Mouse (Mus musculus): ENCODE results near the gene Commd6.

Gene Commd6

DNA sequence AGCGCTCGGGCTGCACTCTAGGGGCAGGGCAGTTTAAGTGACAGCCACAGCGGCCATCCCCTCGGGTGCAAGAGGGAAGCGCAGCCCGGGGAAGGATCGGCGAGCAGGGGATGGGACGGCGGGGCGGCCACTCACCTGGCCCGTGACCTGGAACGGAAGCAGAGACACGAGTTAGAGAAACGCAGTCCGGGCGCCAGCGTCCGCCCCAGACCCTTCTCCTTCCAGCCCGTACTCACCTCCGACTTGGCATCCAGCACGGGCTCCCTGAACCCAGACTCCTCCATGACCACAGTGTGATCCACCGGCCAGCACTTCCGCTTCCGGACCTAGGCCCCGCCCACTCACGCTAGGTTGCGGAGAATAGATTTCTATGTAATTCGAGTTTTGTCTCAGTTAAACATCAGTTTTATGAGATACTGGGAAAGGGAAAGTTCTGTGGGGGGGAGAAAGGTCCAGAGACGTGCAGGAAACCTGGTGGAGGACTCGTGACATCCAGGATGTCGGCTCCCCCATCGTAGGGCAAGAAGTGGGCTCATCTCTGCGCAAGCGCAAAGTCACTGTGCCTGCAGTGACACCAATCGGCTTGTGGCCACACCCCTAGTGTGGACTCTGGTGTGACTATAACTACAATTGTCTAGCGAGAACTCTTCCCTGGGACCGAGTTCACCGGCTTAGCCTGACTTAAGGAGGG lies at the start of gene Commd6:
Commd6 (minus strand) TSS at position 534 of the 691 bp plus-strand sequence.
- DNase-seq (ENCODE audit: low read depth): peak; percentile 73

DNA sequence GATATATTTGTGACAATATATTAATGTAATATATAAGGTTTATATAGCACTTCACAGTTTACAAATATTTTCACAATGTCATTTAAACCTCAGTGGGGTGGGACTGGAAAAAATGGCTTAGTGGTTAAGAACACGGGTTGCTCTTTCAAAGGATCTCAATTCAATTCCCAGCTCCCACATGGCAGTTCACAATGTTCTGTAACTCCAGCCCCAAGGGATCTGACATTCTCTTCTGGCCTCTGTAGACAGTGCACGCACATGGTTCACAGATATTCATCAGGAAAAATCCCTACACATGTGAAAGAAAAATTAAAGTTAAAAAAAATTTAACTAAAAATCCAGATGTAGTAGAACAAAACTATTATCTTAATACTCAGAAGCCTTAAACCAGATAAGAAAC lies 47.9 kb upstream of the Commd6 start:
- DNase-seq (ENCODE audit: low read depth): no peak

DNA sequence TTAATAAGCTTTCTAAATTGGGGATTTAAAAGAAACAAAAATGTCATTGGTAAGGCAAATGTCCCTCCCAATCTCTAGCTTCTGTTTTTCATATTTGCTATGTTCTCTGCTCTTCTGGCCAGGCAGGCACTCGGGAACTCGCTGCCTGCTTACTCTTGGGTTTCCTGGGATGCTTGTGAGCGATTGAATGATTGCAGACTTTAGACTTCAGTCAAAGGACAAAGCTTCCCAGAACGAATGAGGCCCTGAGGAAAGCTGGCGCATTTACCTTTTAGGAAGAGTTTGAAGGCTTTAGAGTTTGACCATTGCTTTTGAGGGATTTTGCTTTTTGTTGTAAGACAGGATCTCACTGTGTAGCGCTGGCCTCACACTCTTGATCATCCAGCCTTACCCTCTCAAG lies 47.2 kb upstream of the Commd6 start:
- no peak for DNase-seq (ENCODE audit: low read depth)

DNA sequence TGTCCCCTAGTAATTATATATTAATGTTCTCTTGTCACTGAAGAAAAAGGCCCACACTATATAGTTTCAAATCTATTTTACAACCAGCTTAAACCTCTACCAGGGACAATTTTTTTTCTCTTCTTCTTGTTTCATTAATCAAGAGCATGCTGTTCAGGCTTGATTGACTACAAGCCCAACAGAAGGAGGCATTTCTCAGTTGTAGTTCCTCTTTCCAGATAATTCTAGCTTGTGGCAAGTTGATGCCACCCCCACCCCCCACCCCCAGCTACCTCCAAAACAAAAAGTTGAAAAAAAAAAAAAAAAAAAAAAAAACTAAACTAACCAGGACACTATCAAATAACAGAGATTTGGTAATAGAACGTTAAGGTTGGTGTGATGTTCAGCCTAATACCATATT lies 31.7 kb upstream of the Commd6 start:
- DNase-seq (ENCODE audit: low read depth): no peak

DNA sequence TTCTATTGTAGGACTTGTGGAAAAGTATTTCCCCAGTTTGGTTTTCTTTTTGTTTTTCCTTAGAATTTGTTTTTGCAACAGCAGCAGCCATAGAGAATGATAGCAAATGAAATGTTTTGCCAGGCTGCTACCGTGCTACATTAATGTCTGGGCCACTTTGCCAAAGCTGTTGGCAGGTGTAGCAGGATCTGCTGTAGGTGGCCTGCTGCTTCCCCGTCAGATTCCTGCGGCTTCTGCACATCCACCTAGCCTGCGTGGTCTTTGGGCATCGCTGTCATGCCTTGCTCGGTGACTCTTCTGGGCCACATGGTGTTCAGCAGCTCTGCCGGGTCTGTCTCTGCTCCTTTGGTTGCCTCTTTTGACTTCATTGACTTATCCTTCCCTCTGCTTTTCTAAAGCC lies 28.1 kb upstream of the Commd6 start:
- DNase-seq (ENCODE audit: low read depth): no peak

DNA sequence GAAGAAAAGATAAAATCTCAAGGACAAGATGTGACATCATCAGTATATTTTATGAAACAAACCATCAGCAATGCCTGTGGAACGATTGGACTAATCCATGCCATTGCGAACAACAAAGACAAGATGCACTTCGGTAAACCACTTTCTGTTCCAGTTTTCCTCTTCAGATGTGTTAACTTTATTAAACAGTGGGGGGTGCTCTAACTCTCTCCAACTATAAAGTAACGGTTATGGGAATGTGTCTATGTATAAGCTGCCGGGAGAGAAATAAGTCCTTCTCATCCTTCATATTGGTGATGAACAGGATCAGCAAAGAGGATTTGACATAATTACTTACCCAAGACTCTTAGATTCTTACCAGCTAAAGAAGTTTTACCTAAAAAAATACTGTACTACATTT lies 26.1 kb upstream of the Commd6 start:
- no peak for DNase-seq (ENCODE audit: low read depth)

DNA sequence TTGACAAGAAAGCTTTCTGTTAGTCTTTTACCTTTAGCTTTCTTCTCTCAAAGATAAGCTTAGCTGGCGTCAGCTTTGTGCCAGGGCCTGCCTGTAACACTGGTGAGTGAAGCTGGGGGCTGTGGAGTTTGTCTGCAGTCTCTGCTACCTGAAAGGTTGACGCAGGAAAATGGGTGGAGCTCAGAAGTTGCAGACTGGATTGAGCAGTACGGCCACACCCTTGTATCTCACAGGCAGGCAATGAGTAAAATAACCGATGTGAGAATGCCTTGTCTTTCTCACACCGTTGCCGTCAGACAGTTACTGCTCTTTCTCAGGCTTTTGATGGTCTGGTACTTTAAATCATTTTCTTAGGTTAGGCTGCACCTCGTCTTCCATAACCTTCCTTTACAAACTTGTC lies 25.6 kb upstream of the Commd6 start:
- no peak for DNase-seq (ENCODE audit: low read depth)

DNA sequence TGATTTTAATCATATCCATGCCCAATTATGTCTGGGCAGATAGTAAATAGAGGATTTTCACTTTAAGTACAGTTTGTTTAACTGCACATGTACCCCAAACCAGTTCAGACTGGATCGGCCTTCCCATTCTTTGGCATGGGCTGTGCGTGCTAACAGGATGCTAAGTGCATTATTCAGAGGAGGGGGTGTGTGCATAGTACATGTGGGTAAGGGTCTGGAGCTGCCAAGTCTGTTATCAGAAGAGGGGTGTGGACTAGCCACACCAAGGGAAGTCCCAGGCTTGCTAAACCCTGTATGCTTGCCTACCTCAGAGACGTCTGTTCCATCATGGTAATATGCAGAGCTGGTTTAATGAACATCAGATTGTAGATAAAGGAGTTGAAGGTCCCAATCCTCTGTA lies 23.8 kb upstream of the Commd6 start:
- DNase-seq (ENCODE audit: low read depth): no peak

DNA sequence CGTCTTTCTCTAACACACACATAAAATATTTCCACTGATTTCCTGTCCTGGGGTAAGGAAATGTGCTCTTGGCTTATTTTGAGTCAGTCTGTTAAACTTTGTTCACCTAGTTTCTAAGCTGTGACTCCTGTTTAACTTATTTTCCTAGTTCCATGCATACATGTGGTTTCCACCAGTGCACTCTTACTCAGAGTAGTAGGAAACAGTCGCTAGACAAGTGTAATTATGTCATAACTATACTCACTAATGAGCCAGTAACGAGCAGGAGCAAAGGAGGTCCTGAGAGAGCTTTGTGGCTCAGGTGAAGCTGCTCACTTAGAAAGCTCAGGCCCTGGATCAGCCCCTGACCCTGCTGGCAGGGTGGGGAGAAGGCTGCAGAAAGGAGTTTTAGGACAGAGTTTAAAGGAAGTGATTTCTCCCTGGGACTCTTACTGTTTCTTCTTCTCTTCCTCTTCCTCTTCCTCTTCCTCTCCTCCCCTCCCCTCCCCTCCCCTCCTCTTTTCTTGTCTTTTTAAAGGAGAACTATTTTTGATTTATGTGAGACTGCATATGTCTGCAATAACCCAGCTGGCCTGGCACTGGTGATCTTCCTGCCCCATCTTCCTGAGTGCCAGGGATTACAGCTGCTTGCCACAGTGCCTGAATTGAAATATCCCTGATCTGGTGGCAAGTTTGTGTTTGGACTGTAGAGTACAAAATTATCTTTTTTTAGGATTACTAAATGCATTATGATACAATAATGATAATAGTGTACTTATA lies 21.3 kb upstream of the Commd6 start:
- DNase-seq (ENCODE audit: low read depth): no peak

DNA sequence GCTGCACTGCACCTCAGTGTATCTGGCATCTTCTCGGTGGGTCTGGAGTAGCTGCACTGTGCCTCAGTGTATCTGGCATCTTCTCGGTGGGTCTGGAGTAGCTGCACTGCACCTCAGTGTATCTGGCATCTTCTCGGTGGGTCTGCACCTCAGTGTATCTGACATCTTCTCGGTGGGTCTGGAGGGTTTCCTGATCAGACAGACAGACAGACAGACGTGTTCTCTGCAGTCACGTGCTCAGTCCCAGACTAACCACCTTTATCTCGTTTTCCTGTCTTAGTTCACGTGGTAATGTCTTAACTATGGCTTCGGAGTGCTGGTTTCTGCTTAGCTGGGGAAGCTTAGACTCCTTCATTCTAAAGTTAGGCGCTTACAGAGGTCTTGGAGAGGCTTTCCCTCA lies 15.8 kb upstream of the Commd6 start:
- no peak for DNase-seq (ENCODE audit: low read depth)

DNA sequence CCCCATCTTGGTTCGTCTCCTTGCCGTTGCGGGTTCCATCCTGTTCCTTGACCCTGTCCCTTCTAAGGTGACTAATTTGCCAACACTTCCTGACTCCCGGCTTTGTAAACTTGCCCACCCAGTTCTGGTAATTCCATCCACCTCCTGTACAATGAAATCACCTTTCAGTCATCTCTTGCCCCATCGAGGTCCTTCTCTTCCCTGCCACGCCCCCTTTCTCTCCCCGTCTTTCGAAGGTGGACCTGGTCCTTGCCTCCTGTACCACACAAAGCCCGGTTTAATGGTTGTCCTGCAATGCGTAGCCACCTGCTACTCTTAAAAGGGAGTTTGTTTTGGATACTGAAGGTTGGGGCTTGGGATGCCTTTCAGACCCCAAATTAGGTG lies 14.0 kb upstream of the Commd6 start:
- no peak for DNase-seq (ENCODE audit: low read depth)

DNA sequence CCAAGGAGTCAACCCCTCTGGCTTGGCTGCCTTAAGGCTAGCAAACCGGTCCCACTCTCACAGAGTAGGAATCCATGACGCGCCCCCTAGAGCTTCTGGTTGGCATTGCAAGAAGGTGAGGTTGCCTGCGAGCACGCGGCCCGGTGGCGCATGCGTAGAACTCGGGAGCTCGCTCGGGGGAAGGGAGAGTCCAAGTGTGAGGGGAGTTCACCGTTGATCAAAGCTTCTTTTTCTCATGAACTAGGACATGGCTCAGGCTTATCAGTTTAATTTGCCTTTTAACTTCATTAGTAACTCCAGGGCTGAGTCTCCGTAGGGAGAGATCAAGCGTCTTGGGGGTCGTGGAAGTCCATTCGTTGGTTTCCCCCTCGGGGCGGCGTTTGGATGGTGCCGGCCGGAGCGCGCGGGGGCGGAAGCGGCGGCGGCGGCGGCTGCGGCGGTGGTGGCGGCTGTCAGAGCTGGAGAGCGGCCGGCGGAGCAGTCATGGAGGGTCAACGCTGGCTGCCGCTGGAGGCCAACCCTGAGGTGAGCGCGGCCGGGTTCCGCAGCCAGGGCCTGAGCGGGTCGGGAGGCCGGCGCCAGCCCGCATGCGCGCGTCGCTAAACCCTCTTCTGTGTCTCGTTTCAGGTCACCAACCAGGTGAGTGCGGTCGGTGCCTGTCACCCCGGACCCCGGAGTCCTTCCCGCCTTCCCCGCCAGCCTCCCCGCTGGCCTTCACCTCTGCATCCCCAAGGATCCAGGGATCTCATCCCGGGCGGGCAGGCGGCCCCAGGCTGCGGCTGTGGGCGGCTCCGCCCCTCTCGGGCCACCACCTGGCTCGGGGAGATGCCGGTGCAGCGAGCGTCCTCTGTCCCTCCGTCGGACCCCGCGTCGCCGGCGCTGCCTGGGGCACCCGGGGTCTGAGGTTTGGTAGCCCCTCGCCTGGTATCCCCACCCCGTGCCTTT lies 13.4 kb upstream of the Commd6 start, which contains the start of gene Uchl3:
Uchl3 (plus strand) TSS at position 387 of the 945 bp plus-strand sequence.
- peak; percentile 73 for DNase-seq (ENCODE audit: low read depth)

DNA sequence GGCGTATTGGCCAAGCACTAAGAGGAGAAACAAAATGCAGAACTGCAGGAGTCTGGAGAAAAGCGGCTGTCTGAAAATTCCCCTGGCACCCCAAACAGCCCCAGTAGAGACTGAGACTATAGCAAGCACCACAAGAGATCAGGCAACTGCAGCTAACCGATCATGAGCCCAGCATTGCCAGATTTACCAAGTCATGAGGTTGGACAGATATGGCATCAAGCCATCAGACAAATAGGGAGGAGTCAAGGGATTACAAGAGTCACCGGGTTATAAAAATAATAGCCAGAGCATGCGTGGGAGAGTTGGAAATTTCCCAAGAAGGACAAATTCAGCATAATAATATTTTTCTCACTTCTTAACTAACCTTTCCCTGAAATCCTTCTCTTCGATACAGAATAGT lies 12.1 kb upstream of the Commd6 start:
- no peak for DNase-seq (ENCODE audit: low read depth)

DNA sequence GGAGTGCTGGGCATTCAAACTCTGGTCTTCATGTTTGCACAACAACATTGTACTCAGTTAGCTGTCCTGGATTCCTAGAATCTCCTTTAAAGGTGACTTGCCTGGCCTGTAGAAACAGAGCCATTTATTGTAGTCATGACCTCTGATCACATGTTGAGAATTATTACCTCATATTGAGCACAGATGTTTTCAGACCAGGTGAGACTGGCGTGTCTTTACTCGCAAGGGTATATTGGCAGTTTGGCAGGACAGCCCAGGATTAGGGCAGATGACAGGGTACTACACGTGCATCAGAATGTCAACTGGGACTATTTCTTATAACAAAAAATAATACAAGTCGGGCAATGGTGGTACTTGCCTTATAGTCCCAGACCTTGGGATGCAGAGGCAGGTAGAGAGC lies 10.1 kb upstream of the Commd6 start:
- DNase-seq (ENCODE audit: low read depth): no peak

DNA sequence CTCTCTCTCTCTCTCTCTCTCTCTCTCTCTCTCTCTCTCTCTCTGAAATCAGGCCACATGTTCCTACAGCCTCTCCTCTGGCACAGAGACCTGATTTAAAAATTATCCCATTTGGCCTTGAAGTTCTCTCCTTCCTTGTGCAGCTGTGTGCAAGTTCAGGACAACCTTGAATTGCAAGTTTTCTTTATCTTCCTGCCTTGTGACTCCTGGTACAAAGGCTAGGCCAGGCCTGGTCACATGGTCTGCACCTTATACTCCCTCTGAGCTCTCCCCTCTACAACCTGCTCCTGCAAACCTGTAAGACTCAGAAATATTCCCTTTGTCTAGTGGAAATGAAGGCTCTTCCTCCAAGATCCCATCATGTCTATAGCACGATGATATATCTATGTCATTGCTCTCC lies 4.5 kb upstream of the Commd6 start:
- DNase-seq (ENCODE audit: low read depth): no peak

DNA sequence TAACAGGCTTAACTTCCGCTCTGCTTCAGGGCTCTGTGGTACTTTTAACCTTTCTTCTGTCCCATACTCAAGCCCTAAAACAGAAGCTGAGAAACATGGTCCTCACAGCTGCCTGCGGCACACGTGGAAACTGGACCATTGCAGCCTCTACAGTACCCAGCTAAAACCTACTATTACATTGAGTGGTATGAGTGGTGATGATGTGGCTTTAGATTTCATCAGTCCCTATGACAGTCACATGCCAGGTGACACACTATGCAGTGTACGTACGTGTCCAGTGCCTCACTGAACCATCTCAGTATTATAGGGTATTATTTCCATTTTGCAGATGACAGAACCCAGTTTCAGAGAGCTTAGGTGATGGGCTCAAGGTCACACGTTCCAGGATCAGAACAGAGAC lies 3.1 kb downstream of the Commd6 start:
- no peak for DNase-seq (ENCODE audit: low read depth)

DNA sequence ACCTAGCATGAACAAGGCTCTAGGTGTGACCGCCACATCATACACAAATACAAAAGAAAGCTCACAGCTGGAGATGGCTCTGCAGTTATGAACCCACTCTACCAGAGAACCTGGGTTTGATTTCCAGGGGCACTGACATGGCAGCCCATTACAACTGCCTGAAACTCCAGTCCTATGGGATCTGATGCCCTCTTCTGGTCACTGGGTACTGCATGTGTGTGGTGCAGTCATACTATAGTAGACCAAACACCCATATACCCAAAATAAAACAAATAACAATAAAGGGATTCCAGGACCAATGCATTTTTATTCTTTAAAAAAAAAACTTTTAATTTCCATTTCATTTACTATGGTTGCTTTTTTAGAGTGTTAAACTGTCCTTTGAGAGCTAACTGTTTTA lies 4.7 kb downstream of the Commd6 start:
- DNase-seq (ENCODE audit: low read depth): no peak

DNA sequence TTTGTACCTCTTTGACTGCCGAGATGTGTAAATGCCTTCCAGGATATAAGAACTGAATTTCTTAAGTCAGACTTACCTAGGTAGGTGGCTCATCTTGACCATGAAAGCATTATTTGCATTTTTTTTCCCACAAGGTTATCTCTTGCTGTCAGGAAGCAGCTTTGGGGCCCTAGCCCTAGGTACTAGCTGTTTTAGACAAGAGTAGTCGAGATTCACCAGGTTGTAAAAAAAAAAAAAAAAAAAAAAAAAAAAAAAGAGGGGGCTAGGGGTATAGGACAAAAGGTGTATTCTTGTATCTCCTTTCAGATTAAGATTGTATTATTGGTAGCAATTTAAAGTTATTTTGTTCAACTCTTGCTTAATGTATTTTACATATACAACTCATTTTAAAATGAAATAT lies 9.9 kb downstream of the Commd6 start:
- no peak for DNase-seq (ENCODE audit: low read depth)

DNA sequence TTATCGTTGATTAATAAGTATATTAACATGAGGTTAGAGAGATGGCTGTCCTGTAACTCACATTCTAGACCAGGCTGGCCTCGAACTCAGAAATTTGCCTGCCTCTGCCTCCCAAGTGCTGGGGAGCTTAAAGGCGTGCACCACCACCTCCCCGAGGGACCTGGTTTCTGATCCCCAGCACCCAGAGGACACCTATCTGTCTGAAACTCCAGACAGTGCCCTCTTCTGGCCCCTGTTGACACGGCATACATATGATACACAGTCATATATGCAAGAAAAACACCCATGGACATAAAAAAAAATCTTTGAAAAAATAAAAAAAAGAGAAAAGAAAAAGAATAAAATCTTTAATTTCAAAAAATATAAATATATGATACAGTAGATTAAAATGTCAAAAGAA lies 22.8 kb downstream of the Commd6 start:
- no peak for DNase-seq (ENCODE audit: low read depth)

DNA sequence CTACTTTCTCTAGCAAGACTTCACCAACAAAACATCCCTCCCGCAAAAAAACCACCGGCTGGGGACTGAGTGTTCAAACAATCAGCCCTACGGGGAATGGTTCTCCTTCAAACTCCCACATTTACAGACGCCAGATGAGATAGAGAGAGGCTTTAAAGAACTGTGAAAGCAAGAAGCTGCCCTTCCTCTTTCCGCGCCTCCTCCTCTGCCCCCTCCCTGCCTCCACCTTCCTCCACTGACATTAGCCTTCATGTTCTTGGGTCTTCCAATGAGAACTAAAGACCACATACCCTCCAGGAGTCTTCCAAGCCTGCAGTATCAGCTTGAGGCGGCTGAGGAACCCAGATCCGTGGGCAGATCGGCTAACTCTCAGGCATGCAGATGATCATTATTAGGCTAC lies 24.3 kb downstream of the Commd6 start:
- no peak for DNase-seq (ENCODE audit: low read depth)

DNA sequence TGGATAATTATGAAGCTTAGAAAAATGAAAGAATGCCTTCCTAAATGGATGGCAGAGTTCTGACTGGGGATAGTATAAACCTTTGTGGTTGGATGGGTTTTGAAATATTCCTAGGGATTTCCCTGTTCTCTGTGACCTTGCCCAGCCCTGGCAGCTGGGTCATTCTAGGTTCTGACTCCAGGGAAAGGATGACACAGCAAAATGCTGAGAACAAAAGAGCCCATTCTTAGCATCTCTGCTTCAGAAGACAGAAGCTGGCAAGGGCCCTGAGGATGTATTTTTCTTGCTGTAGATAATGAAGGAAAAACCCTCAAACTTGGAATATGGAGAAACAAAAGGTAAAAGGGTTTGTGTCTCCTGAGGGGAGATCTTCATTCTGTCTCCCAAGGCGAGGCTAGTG lies 27.3 kb downstream of the Commd6 start:
- DNase-seq (ENCODE audit: low read depth): peak; percentile 34

DNA sequence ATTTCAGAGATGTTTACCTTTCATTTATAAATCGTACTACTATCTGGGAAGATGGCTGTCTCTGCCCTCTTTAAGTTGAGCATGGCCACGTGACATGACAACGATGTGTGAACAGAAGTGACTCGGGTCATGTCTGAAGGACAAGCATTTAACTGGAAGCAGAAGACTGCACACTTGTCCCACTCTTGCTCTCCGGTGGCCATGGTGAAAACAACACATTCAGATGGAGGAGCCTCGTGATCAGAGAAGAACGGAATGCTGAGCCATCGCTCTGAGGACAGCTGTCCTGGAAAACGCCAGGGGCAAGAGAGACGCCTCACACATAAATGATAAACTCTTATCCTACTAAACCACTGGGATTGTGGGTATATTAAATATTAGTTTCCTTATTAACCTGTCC lies 29.8 kb downstream of the Commd6 start:
- no peak for DNase-seq (ENCODE audit: low read depth)
